Comparison of ENCODE assay signal across 18 mouse cellular contexts in genomic region chr19:21858846-21859521, GRCm38 (mm10).
DNase-seq lines count a peak whose midpoint lies in the region; ATAC-seq and TF ChIP-seq lines count a peak whose summit lies in the region.
"Had no signal": no experiment of that assay in that cellular context is flagged by ENCODE, and none has a peak within 500 bp of the region (broad histone marks: within the 10 kb centered on the region; RNA-seq: fewer than 3 reads in every experiment).

No protein-coding gene starts in this region.

- no peak for TF ChIP-seq CTCF in lung, embryonic 14.5 days (IDR thresholded peaks at IDR 0.05; ENCODE audit: low read depth)

- H3K4me3 ChIP-seq in heart, embryonic 15.5 days: no peak overlapping the region
- no peak overlapping the region for H3K4me3 ChIP-seq in lung, embryonic 14.5 days (ENCODE audit: low read depth, low read length)
- H3K4me3 ChIP-seq: embryonic facial prominence, embryonic 12.5 days; gastrocnemius, adult 2 months; hindbrain, embryonic 10.5 days; midbrain, embryonic 13.5 days; myocyte had no signal

- H3K27me3 ChIP-seq in heart, embryonic 15.5 days: no peaks in the 10 kb centered on the region
- no peaks in the 10 kb centered on the region for H3K27me3 ChIP-seq in lung, embryonic 14.5 days (ENCODE audit: insufficient read depth, low read length)
- H3K27me3 ChIP-seq: embryonic facial prominence, embryonic 12.5 days; midbrain, embryonic 13.5 days had no signal

- H3K4me1 ChIP-seq in heart, embryonic 15.5 days (replicated peaks): peaks cover 14% of the 10 kb centered on the region
- H3K4me1 ChIP-seq in lung, embryonic 14.5 days (ENCODE audit: insufficient read depth): no peaks in the 10 kb centered on the region
- H3K4me1 ChIP-seq: embryonic facial prominence, embryonic 12.5 days; hindbrain, embryonic 10.5 days; midbrain, embryonic 13.5 days had no signal

- H3K4me2 ChIP-seq in heart, embryonic 15.5 days: no peak overlapping the region
- no peak overlapping the region for H3K4me2 ChIP-seq in lung, embryonic 14.5 days
- H3K4me2 ChIP-seq: embryonic facial prominence, embryonic 12.5 days; midbrain, embryonic 13.5 days had no signal

- no peaks in the 10 kb centered on the region for H3K9me3 ChIP-seq in heart, embryonic 15.5 days (replicated peaks)
- no peaks in the 10 kb centered on the region for H3K9me3 ChIP-seq in lung, embryonic 14.5 days (ENCODE audit: low read depth, low read length)
- H3K9me3 ChIP-seq: embryonic facial prominence, embryonic 12.5 days; hindbrain, embryonic 10.5 days; midbrain, embryonic 13.5 days had no signal

- DNase-seq in heart, postnatal 36 days: no peak
- DNase-seq in large intestine, adult 2 months (ENCODE audit: low read depth, low spot score): peak; percentile 16
- DNase-seq in lung, embryonic 14.5 days: peak; percentile 65
- peak; percentile 43 to 56 for DNase-seq in lung, postnatal 4 days
- no peak for DNase-seq in gastrocnemius, postnatal 14 days
- no peak for DNase-seq in frontal cortex, postnatal 25 days (ENCODE audit: low spot score in 2 of 2)
- DNase-seq: adrenal gland, postnatal 25 days; cerebellum, adult 18-20 months; cerebellum, postnatal 36 days; forebrain, postnatal 0 days; gastrocnemius, adult 2 months; liver; retina, postnatal 1 day had no signal

- 37% methylated on average over 12 of the region's 12 CpGs for WGBS in heart, embryonic 15.5 days
- WGBS in large intestine, adult 2 months: 31% methylated on average over 12 of the region's 12 CpGs
- 47% methylated on average over 12 of the region's 12 CpGs for WGBS in lung, embryonic 14.5 days

- peak; percentile 66; the same call in 1 of the 2 replicates for ATAC-seq in heart, embryonic 15.5 days (replicated peaks; ENCODE audit: insufficient number of reproducible peaks, insufficient read depth, low FRiP score, low read depth)
- peak; percentile 89 for ATAC-seq in lung, embryonic 14.5 days (ENCODE audit: insufficient read depth)
- ATAC-seq: forebrain, postnatal 0 days; midbrain, embryonic 13.5 days had no signal

- H3K27ac ChIP-seq in heart, embryonic 15.5 days: peak overlapping the region; percentile 37; the same call in 1 of the 2 replicates
- H3K27ac ChIP-seq in lung, embryonic 14.5 days (ENCODE audit: low read depth): peak overlapping the region; percentile 44
- H3K27ac ChIP-seq: embryonic facial prominence, embryonic 12.5 days; gastrocnemius, adult 2 months; hindbrain, embryonic 10.5 days; midbrain, embryonic 13.5 days had no signal

- no peak overlapping the region for H3K9ac ChIP-seq in heart, embryonic 15.5 days
- no peak overlapping the region for H3K9ac ChIP-seq in lung, embryonic 14.5 days
- H3K9ac ChIP-seq: embryonic facial prominence, embryonic 12.5 days; forebrain, postnatal 0 days; midbrain, embryonic 13.5 days had no signal

- intact Hi-C loops in heart, postnatal 36 days (cut with DNase I): no loop called here
- intact Hi-C loops in gastrocnemius, postnatal 14 days (cut with DNase I; ENCODE audit: low total_unique reads): no loop called here

- peaks cover 41% of the 10 kb centered on the region for H3K36me3 ChIP-seq in heart, embryonic 15.5 days
- peaks cover 26% of the 10 kb centered on the region for H3K36me3 ChIP-seq in lung, embryonic 14.5 days (ENCODE audit: insufficient read depth)

Comparison
In these comparisons a context has a peak if more than half of its experiments do, and no peak if none do; other contexts are left out.
1. DNase-seq: peak in large intestine, adult 2 months (single experiment), lung, embryonic 14.5 days (single experiment) and lung, postnatal 4 days (2 of 2); none in heart, postnatal 36 days (0 of 2), gastrocnemius, postnatal 14 days (single experiment) and frontal cortex, postnatal 25 days (0 of 2).